ENCODE assay signal across 8 mouse cellular contexts in genomic region chr10:42862102-42862740, GRCm38 (mm10). TPM values are rescaled to one million over a fixed set of nuclear protein-coding genes. Genes with fewer than 3 reads are reported as not detected.
A peak's percentile ranks its signal among the peaks of the same experiment; 100 is the strongest.
DNase-seq lines count a peak whose midpoint lies in the region; ATAC-seq lines count a peak whose summit lies in the region.

No protein-coding gene starts in this region.

- peak overlapping the region; percentile 15 for H3K4me3 ChIP-seq in forebrain, embryonic 15.5 days
- no peak overlapping the region for H3K4me3 ChIP-seq in forebrain, embryonic 10.5 days
- H3K4me3 ChIP-seq in hindbrain, embryonic 16.5 days (ENCODE audit: low read length): no peak overlapping the region
- H3K4me3 ChIP-seq in liver, embryonic 13.5 days (replicated peaks): peak overlapping the region; percentile 7; the same call in 1 of the 2 replicates

- H3K36me3 ChIP-seq in forebrain, embryonic 15.5 days: no peaks in the 10 kb centered on the region
- H3K36me3 ChIP-seq in forebrain, embryonic 10.5 days (replicated peaks): no peaks in the 10 kb centered on the region
- H3K36me3 ChIP-seq in hindbrain, embryonic 16.5 days (ENCODE audit: control insufficient read depth, insufficient read depth, low read length): no peaks in the 10 kb centered on the region
- H3K36me3 ChIP-seq in liver, embryonic 13.5 days: no peaks in the 10 kb centered on the region

- H3K9me3 ChIP-seq in forebrain, embryonic 15.5 days: no peaks in the 10 kb centered on the region
- H3K9me3 ChIP-seq in forebrain, embryonic 10.5 days: no peaks in the 10 kb centered on the region
- H3K9me3 ChIP-seq in hindbrain, embryonic 16.5 days (ENCODE audit: control insufficient read depth, low read length): no peaks in the 10 kb centered on the region
- no peaks in the 10 kb centered on the region for H3K9me3 ChIP-seq in liver, embryonic 13.5 days (replicated peaks)

- H3K4me1 ChIP-seq in forebrain, embryonic 15.5 days: peaks cover 53% of the 10 kb centered on the region
- H3K4me1 ChIP-seq in forebrain, embryonic 10.5 days: peaks cover 50% of the 10 kb centered on the region
- H3K4me1 ChIP-seq in hindbrain, embryonic 16.5 days (ENCODE audit: control insufficient read depth, insufficient read depth, low read depth, low read length): peaks cover 22% of the 10 kb centered on the region
- H3K4me1 ChIP-seq in liver, embryonic 13.5 days (replicated peaks): no peaks in the 10 kb centered on the region; the same call in 1 of the 2 replicates

- ATAC-seq in forebrain, embryonic 15.5 days (replicated peaks): no peak
- no peak for ATAC-seq in hindbrain, embryonic 16.5 days
- no peak for ATAC-seq in liver, embryonic 13.5 days (ENCODE audit: low read depth)
- ATAC-seq in neutrophil, adult 5-6 weeks (ENCODE audit: extremely low read depth, insufficient number of reproducible peaks, low FRiP score, poor library complexity, severe bottlenecking): peak; percentile 20; the same call in 1 of the 2 replicates

- peaks cover 8% of the 10 kb centered on the region; the same call in 1 of the 2 replicates for H3K27me3 ChIP-seq in forebrain, embryonic 15.5 days
- peaks cover 87% of the 10 kb centered on the region for H3K27me3 ChIP-seq in forebrain, embryonic 10.5 days (ENCODE audit: poor library complexity, severe bottlenecking)
- no peaks in the 10 kb centered on the region for H3K27me3 ChIP-seq in hindbrain, embryonic 16.5 days (replicated peaks; ENCODE audit: control insufficient read depth, insufficient read depth, low read length)
- peaks cover 16% of the 10 kb centered on the region for H3K27me3 ChIP-seq in liver, embryonic 13.5 days

- no peak for DNase-seq in forebrain, embryonic 10.5 days (ENCODE audit: extremely low spot score, low spot score)
- DNase-seq in NIH3T3 (ENCODE audit: low read depth): peak; percentile 39
- no peak for DNase-seq in liver, embryonic 13.5 days
- no peak for DNase-seq in left cerebral cortex, adult 11 months (ENCODE audit: low spot score)
- no peak for DNase-seq in yolk sac, embryonic 10.5 days (ENCODE audit: low spot score)

- H3K27ac ChIP-seq in forebrain, embryonic 15.5 days (replicated peaks): 0 out of 2 replicates have a peak overlapping the region, but pooled peaks have one; percentile 12
- H3K27ac ChIP-seq in forebrain, embryonic 10.5 days: no peak overlapping the region
- H3K27ac ChIP-seq in hindbrain, embryonic 16.5 days (ENCODE audit: low read depth, low read length): no peak overlapping the region
- H3K27ac ChIP-seq in liver, embryonic 13.5 days: no peak overlapping the region

- H3K9ac ChIP-seq in forebrain, embryonic 15.5 days (replicated peaks): no peak overlapping the region
- no peak overlapping the region for H3K9ac ChIP-seq in hindbrain, embryonic 16.5 days (ENCODE audit: low read depth, low read length)
- 0 out of 2 replicates have a peak overlapping the region, but pooled peaks have one; percentile 15 for H3K9ac ChIP-seq in liver, embryonic 13.5 days

- 56% methylated on average over 13 of the region's 13 CpGs for WGBS in forebrain, embryonic 15.5 days
- WGBS in forebrain, embryonic 10.5 days: 81% methylated on average over 13 of the region's 13 CpGs
- WGBS in hindbrain, embryonic 16.5 days: 67% methylated on average over 13 of the region's 13 CpGs
- 39% methylated on average over 13 of the region's 13 CpGs for WGBS in liver, embryonic 13.5 days (ENCODE audit: insufficient replicate concordance)

- H3K4me2 ChIP-seq in forebrain, embryonic 15.5 days (replicated peaks): peak overlapping the region; percentile 24
- H3K4me2 ChIP-seq in hindbrain, embryonic 16.5 days (ENCODE audit: low read length): peak overlapping the region; percentile 38
- peak overlapping the region; percentile 39 for H3K4me2 ChIP-seq in liver, embryonic 13.5 days

RNA-seq across cellular contexts. Expression of gene Scml4, which starts 2.1 kb away (rescaled TPM):
- polyA plus RNA-seq in forebrain, embryonic 15.5 days (2015; fragmentation: Nextera tagmentation; extraction: Ambion mirVana): 9.2 and 9.6 TPM in 2 replicates
- 0.19 and 0.36 TPM in 2 replicates for polyA plus RNA-seq in forebrain, embryonic 10.5 days (2016; fragmentation: Nextera tagmentation; extraction: Ambion mirVana)
- polyA plus RNA-seq in hindbrain, embryonic 16.5 days (2015; fragmentation: Nextera tagmentation; extraction: Ambion mirVana): 9.1 and 11.6 TPM in 2 replicates
- polyA plus RNA-seq in liver, embryonic 13.5 days (2015; fragmentation: Nextera tagmentation; extraction: Ambion mirVana): 0.19 and 0.20 TPM in 2 replicates
- 66.6 and 80.2 TPM in 2 replicates for total RNA-seq in neutrophil, adult 5-6 weeks (2017)

Comparison
In these comparisons a context has a peak if more than half of its experiments do, and no peak if none do; other contexts are left out.
1. H3K4me3 ChIP-seq: peak in forebrain, embryonic 15.5 days (single experiment) and liver, embryonic 13.5 days (single experiment); none in forebrain, embryonic 10.5 days (single experiment) and hindbrain, embryonic 16.5 days (single experiment).
2. Peak in every context shown above with its lines, with median percentiles within 50 percentile points of each other: H3K4me2 ChIP-seq.